Mouse (Mus musculus) R1 (cell line): ENCODE results near the gene Acp1.

Source experiments
- DNase-seq: peaks from one replicate; pipeline ENCODE4 v3.0.0-alpha.2; 2018; ENCODE audit warnings: low read depth, low spot score

Acp1 gene

GRCm38 (mm10) chr12:30864347-30864746 lies 47.0 kb downstream of the Acp1 start:
- no peak for DNase-seq

- DNase-seq = no peak
Measured at GRCm38 (mm10) chr12:30856172-30856571, 55.2 kb downstream of the Acp1 start.

GRCm38 (mm10) chr12:30855442-30856159 lies 55.8 kb downstream of the Acp1 start:
- DNase-seq = no peak

GRCm38 (mm10) chr12:30851871-30852270 lies 59.5 kb downstream of the Acp1 start:
- no peak for DNase-seq

- DNase-seq = no peak
Measured at GRCm38 (mm10) chr12:30850902-30851301, 60.5 kb downstream of the Acp1 start.

GRCm38 (mm10) chr12:30848521-30848920 lies 62.9 kb downstream of the Acp1 start:
- no peak for DNase-seq
